ENCODE assay signal across 8 mouse cellular contexts in genomic region chr12:76177864-76178518, GRCm38 (mm10). TPM values are rescaled to one million over a fixed set of nuclear protein-coding genes. Genes with fewer than 3 reads are reported as not detected.
DNase-seq lines count a peak whose midpoint lies in the region; ATAC-seq and TF ChIP-seq lines count a peak whose summit lies in the region.

No protein-coding gene starts in this region.

- TF ChIP-seq POLR2A in liver, adult 2 months (IDR thresholded peaks at IDR 0.05; ENCODE audit: extremely low read depth, insufficient read depth, low read length), result no peak

- WGBS in liver, adult 2 months, result 38% methylated on average over 16 of the region's 16 CpGs
- 39% methylated on average over 16 of the region's 16 CpGs for whole genome bisulfite sequencing in midbrain, postnatal 0 days

- H3K27ac ChIP-seq in liver, adult 2 months (replicated peaks; ENCODE audit: insufficient read depth, low read depth, low read length), result no peak overlapping the region
- H3K27ac ChIP-seq in midbrain, postnatal 0 days (ENCODE audit: low read depth, low read length), result no peak overlapping the region

- H3K4me3 ChIP-seq in liver, adult 2 months (ENCODE audit: insufficient read depth, low read depth, low read length), result no peak overlapping the region
- peak overlapping the region; percentile 40; the same call in 1 of the 2 replicates for H3K4me3 ChIP-seq in midbrain, postnatal 0 days (ENCODE audit: low read depth, low read length)

- no peaks in the 10 kb centered on the region for H3K9me3 ChIP-seq in midbrain, postnatal 0 days (ENCODE audit: low read length)

- ATAC-seq in common myeloid progenitor, adult 5-6 weeks (replicated peaks; ENCODE audit: low read depth, poor library complexity, severe bottlenecking), result peak; percentile 72
- ATAC-seq in midbrain, postnatal 0 days (ENCODE audit: low FRiP score), result no peak

- no peaks in the 10 kb centered on the region for H3K79me2 ChIP-seq in liver, adult 2 months (ENCODE audit: control insufficient read depth, insufficient read depth, low read length)

- peaks cover 3% of the 10 kb centered on the region; the same call in 1 of the 2 replicates for H3K27me3 ChIP-seq in liver, adult 2 months (ENCODE audit: control insufficient read depth, insufficient read depth, low read length)
- no peaks in the 10 kb centered on the region for H3K27me3 ChIP-seq in midbrain, postnatal 0 days (ENCODE audit: insufficient read depth, low read length)
- H3K27me3 ChIP-seq in splenic B cell, adult 2 months (ENCODE audit: control insufficient read depth, insufficient read depth, low read length, poor library complexity, severe bottlenecking), result no peaks in the 10 kb centered on the region

- H3K4me2 ChIP-seq in midbrain, postnatal 0 days (ENCODE audit: low read depth, low read length, poor library complexity, severe bottlenecking), result peak overlapping the region; percentile 96

- no peak overlapping the region for H3K9ac ChIP-seq in liver, adult 2 months (ENCODE audit: low read depth, low read length)
- no peak overlapping the region for H3K9ac ChIP-seq in midbrain, postnatal 0 days (replicated peaks; ENCODE audit: low read length, poor library complexity, severe bottlenecking)

- H3K36me3 ChIP-seq in liver, adult 2 months (ENCODE audit: control insufficient read depth, insufficient read depth, low read length), result no peaks in the 10 kb centered on the region
- H3K36me3 ChIP-seq in midbrain, postnatal 0 days (ENCODE audit: insufficient read depth, low read length), result no peaks in the 10 kb centered on the region
- H3K36me3 ChIP-seq in splenic B cell, adult 2 months (ENCODE audit: control insufficient read depth, insufficient read depth, low read length, poor library complexity, severe bottlenecking), result no peaks in the 10 kb centered on the region

- peaks cover 4% of the 10 kb centered on the region; the same call in 1 of the 2 replicates for H3K4me1 ChIP-seq in liver, adult 2 months (ENCODE audit: control insufficient read depth, insufficient read depth, low read length)
- H3K4me1 ChIP-seq in midbrain, postnatal 0 days (ENCODE audit: insufficient read depth, low read length), result no peaks in the 10 kb centered on the region

- DNase-seq in urinary bladder, postnatal 14 days (ENCODE audit: low spot score), result peak; percentile 73
- no peak for DNase-seq in urinary bladder, adult 2 months (ENCODE audit: low spot score)
- peak; percentile 41 to 64 for DNase-seq in gastrocnemius, postnatal 4 days (ENCODE audit: low spot score in 2 of 2)
- DNase-seq in kidney, adult 11 months, result peak; percentile 37
- DNase-seq in liver, adult 2 months (ENCODE audit: extremely low read depth, low read depth, low spot score), result peak; percentile 25
- peak; percentile 79 for DNase-seq in midbrain, postnatal 0 days (ENCODE audit: low spot score)
- peak; percentile 77 for DNase-seq in splenic B cell, adult 2 months (ENCODE audit: low read depth, low spot score)

- peak; percentile 85 for TF ChIP-seq CTCF in liver, adult 2 months (IDR thresholded peaks at IDR 0.05; ENCODE audit: low read depth, low read length)
- TF ChIP-seq CTCF in midbrain, postnatal 0 days (IDR thresholded peaks at IDR 0.05), result peak; percentile 92

RNA-seq across cellular contexts. Expression of gene Esr2, which starts 0.9 kb away (rescaled TPM):
- polyA plus RNA-seq in urinary bladder, adult 2 months (2012; rRNA removed), result 0.46 and 0.55 TPM in 2 replicates
- not detected in 2 replicates for total RNA-seq in common myeloid progenitor, adult 5-6 weeks (2017)
- under 1 TPM; 0.10 to 0.34 TPM for total RNA-seq in gastrocnemius, postnatal 4 days (2021)
- total RNA-seq in liver, adult 2 months (2014; rRNA removed), result not detected in 2 replicates
- not detected in 2 replicates for polyA plus RNA-seq in liver, adult 2 months (2012; rRNA removed)
- 0.19 and 0.44 TPM in 2 replicates for total RNA-seq in midbrain, postnatal 0 days (2014; rRNA removed)
- polyA plus RNA-seq in midbrain, postnatal 0 days (2015; fragmentation: Nextera tagmentation; extraction: Ambion mirVana), result 0.20 and 0.25 TPM in 2 replicates
